Mouse (Mus musculus) kidney, adult 2 months (tissue): Measurements from ENCODE around the gene Zgrf1. TPM values are rescaled to one million over a fixed set of nuclear protein-coding genes. Genes with fewer than 3 reads are reported as not detected.

ENCODE experiments used
- DNase-seq: peaks from one replicate; pipeline ENCODE4 v3.0.0; 2021
- H3K27ac ChIP-seq: fragments of 200-500 bp; 2 replicates; pipeline ENCODE4 v1.5.1; 2012; ENCODE audit warnings: low read depth, low read length, control low read depth, inconsistent platforms; ENCODE audit not compliant: insufficient read depth
- H3K27me3 ChIP-seq: fragments of 200-500 bp; replicated peaks from 2 replicates; pipeline ENCODE4 v1.6.1; 2012; ENCODE audit warnings: mild to moderate bottlenecking, moderate library complexity, low read length, inconsistent platforms; ENCODE audit not compliant: control insufficient read depth, insufficient read depth
- H3K36me3 ChIP-seq: fragments of 200-500 bp; 2 replicates; pipeline ENCODE4 v1.6.1; 2012; ENCODE audit warnings: mild to moderate bottlenecking, moderate library complexity, low read length, inconsistent platforms; ENCODE audit not compliant: control insufficient read depth, insufficient read depth
- H3K4me1 ChIP-seq: fragments of 200-500 bp; 2 replicates; pipeline ENCODE4 v1.6.1; 2011; ENCODE audit warnings: low read length; ENCODE audit not compliant: control insufficient read depth, insufficient read depth
- H3K4me3 ChIP-seq: fragments of 200-500 bp; 2 replicates; pipeline ENCODE4 v1.5.1; 2011; ENCODE audit warnings: mild to moderate bottlenecking, low read depth, low read length, control low read depth; ENCODE audit not compliant: insufficient read depth
- CTCF ChIP-seq: fragments of 200-500 bp; conservative IDR thresholded peaks from 2 replicates; pipeline ENCODE4 v1.5.1; 2011; ENCODE audit warnings: low read depth, mild to moderate bottlenecking, control low read depth, low read length, moderate library complexity, mixed read lengths; ENCODE audit not compliant: insufficient read depth, insufficient read length
- POLR2A ChIP-seq: fragments of 200-500 bp; IDR thresholded peaks from one replicate; pipeline ENCODE4 v1.6.1; 2011; ENCODE audit warnings: low read depth, low read length, control low read depth
- WGBS: fragments of 180-500 bp; shearing (Covaris S2); methylation state at CpG from one replicate; pipeline ENCODE4 v1.1.7; 2018; 5-methylcytosine and 5-hydroxymethylcytosine counted together
- polyA plus RNA-seq: library from polyadenylated mRNA; depleted of rRNA; stranded (reverse); fragments of >200 nt; gene quantifications from 2 replicates; pipeline ENCODE4 v1.2.3, GENCODE M21; 2012; rRNA removed

The Zgrf1 gene
- polyA plus RNA-seq, 1 experiment, result 0.25 TPM

GRCm38 (mm10) chr3:127640762-127641700, 87.7 kb downstream of the Zgrf1 start:
- Histone ChIP-seq H3K27ac (no peak overlapping the region), H3K27me3 (no peaks in the 10 kb centered on the region; the same call in 1 of the 2 replicates), H3K4me1 (no peaks in the 10 kb centered on the region; the same call in 1 of the 2 replicates), H3K4me3 (no peak overlapping the region), H3K36me3 (no peaks in the 10 kb centered on the region)
- WGBS, result 5% methylated on average over 37 of the region's 37 CpGs
- DNase-seq, result peak; percentile 70
- TF ChIP-seq CTCF (no peak), POLR2A (no peak)

GRCm38 (mm10) chr3:127642211-127642610, 88.9 kb downstream of the Zgrf1 start:
- Histone ChIP-seq H3K36me3 (no peaks in the 10 kb centered on the region), H3K27ac (no peak overlapping the region), H3K4me1 (no peaks in the 10 kb centered on the region; the same call in 1 of the 2 replicates), H3K27me3 (peaks cover 3% of the 10 kb centered on the region; the same call in 1 of the 2 replicates), H3K4me3 (no peak overlapping the region)
- TF ChIP-seq CTCF (no peak), POLR2A (no peak)
- 6% methylated on average over 5 of the region's 5 CpGs for WGBS
- no peak for DNase-seq

DNA sequence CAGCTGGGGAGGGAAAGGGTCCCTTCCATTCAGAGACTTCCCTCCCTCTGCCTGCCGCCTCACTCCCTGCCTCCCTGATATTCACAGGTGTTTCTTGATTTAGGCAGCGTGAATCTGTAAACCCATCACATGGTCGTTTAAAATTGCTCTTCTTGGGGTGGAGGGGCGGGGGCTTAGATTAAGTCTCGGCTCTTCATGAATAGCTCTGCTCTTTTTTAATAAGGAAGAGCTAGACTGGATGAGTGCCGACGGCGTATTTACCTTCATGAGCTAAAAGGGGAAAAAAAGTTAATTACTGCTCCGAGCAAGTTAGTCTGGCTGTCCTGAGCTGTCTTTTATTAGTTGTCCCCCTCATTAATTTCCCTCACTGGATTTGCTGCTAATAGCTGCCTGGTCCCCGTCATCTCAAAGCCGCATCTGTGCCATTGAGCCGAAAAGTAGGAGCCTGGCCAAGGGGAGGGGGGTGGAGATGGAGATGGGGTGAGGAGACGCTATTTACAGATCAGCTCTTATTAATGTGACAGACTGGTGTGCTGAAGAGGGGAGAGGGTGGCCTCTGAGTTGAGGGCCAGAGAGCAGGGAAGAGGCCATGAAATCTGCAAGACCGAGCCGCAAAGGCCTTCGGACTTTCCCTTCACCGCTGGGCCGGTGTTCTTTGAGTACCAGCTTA, 93.0 kb downstream of the Zgrf1 start:
- WGBS, result 50% methylated on average over 18 of the region's 18 CpGs
- no peaks in the 10 kb centered on the region for H3K4me1 ChIP-seq
- no peaks in the 10 kb centered on the region for H3K36me3 ChIP-seq
- no peak for DNase-seq
- H3K27ac ChIP-seq, result no peak overlapping the region
- H3K4me3 ChIP-seq, result no peak overlapping the region
- TF ChIP-seq CTCF, result no peak
- no peak for TF ChIP-seq POLR2A
- peaks cover 3% of the 10 kb centered on the region; the same call in 1 of the 2 replicates for H3K27me3 ChIP-seq

DNA sequence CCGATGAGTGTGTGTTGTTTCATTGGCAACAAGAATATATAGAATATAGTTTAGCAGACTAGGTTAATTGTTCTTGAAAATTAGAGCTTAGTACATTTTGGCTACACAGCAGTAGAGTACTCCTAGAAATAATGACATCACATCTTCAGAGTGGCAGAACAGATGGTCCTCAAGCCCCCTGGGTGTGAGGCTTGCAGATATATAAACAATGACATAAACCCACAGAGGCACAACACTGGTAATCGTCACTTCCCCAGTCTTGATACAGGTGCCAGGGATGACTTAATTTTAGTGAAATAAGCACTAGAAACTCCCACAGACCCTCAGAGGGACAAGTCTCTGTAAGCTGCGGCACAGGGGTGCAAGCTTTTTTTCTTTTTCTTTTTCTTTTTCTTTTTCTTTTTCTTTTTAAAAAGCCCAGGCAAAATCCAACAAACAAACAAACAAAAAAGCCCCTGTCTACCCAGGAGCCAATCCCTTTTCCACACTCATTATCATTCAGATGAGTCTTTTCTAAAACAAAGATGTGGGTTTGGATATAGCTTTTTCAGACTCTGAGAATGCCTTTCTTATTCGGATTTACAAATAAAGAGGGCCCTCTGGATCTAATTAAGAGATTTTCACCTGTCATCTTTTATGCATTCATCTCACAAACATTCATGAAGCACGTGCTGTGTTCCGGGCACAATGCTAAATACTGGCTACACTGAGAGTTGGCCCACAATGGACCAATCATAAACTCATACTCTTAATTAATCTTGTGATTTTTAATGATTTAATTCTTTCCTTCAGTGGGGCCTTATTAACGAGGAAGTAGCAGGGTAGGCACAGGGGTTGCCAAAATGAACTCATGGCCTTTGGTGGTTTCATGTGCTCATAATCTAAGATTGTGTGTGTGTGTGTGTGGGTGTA, 98.7 kb downstream of the Zgrf1 start:
- no peak overlapping the region for H3K27ac ChIP-seq
- WGBS, result 66% methylated on average over 7 of the region's 7 CpGs
- no peak for DNase-seq

DNA sequence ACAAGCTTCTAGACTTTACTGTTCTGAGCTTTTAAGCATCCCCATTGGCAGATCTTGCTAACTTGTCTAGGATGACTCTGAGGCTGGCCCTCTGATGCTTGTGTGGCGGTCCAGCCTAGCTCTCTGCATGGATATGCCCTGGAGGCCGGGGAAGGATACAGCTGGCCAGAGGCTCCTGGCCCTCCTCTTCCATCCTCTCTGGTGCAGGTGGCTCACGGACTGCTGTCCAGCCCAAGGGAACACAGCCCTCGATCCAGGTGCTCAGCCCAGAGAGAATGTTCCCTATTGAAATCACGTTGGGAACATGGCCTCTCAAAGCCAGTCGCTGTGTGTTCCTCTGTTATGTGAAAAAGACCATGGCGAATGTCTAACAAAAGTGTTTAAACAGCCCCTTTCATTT, 107.4 kb downstream of the Zgrf1 start:
- no peaks in the 10 kb centered on the region for H3K36me3 ChIP-seq
- DNase-seq, result no peak
- H3K27ac ChIP-seq, result no peak overlapping the region
- H3K27me3 ChIP-seq, result no peaks in the 10 kb centered on the region
- H3K4me1 ChIP-seq, result no peaks in the 10 kb centered on the region
- TF ChIP-seq CTCF, result no peak
- no peak for TF ChIP-seq POLR2A
- 83% methylated on average over 7 of the region's 7 CpGs for WGBS
- no peak overlapping the region for H3K4me3 ChIP-seq

More for the DNA sequence above, 98.7 kb downstream of the Zgrf1 start:
- H3K4me1 ChIP-seq, result no peaks in the 10 kb centered on the region
- TF ChIP-seq CTCF (no peak), POLR2A (no peak)
- H3K4me3 ChIP-seq, result no peak overlapping the region
- no peaks in the 10 kb centered on the region for H3K36me3 ChIP-seq
- no peaks in the 10 kb centered on the region for H3K27me3 ChIP-seq

DNA sequence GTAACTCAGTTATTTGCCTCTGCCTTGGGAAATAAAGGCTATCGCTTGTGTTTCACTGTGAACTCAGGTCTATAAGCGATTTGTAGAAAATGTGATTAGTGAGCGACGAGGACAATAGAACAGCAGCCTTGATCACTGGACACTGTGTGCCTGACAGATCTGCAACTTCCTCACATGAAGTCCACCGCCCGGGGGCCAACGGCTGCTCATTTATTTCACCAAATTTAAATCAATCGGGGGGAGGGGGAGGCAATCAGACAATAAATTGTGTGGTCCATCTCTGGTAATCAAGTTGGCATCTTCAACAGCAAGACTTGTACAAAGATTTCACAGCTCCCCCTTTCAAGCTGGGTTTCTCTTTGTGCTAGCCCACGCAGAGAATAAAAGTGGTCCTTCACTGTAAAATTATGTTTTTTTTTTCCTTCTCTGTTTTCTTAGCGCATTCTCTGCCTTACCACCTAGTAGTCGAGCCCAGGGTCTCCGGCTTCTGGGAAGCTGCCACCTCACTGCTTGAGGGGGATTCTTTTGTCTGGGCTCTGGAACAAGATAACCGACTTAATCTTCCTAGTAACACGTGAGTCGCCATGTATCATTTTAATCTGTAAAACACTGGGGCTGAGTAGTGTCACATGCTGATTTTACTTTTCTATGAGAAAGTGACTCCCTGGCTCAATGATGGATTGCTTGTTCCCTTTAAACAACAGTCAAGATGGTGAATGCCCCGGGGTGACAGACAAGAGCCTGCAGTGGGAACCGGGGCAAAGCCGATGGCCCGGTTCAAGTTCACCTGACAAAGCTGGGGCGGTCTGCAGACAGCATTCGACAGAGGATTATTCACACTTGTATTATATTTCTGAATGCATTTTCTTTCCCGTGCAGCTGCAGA, 108.6 kb downstream of the Zgrf1 start:
- H3K4me1 ChIP-seq, result no peaks in the 10 kb centered on the region
- no peak overlapping the region for H3K4me3 ChIP-seq
- H3K27me3 ChIP-seq, result no peaks in the 10 kb centered on the region
- 68% methylated on average over 22 of the region's 22 CpGs for WGBS
- no peaks in the 10 kb centered on the region for H3K36me3 ChIP-seq
- H3K27ac ChIP-seq, result no peak overlapping the region
- DNase-seq, result no peak
- no peak for TF ChIP-seq CTCF
- no peak for TF ChIP-seq POLR2A

Other genes with a start within 250 kb of the Zgrf1 start
- gene Ank2, start 54.1 kb upstream of the Zgrf1 start, polyA plus RNA-seq, result 3.9 and 5.7 TPM in 2 replicates
- gene Larp7, start 140 bp upstream of the Zgrf1 start, polyA plus RNA-seq, result 1.6 and 2.6 TPM in 2 replicates
- not detected in 2 replicates for gene Neurog2, start 79.6 kb downstream of the Zgrf1 start, polyA plus RNA-seq
- gene Alpk1, start 227.0 kb downstream of the Zgrf1 start, polyA plus RNA-seq, result 1.4 and 2.1 TPM in 2 replicates
- gene Tifa, start 236.3 kb downstream of the Zgrf1 start, polyA plus RNA-seq, result 2.9 and 4.1 TPM in 2 replicates